Mouse (Mus musculus) adrenal gland, postnatal 4 days (tissue): ENCODE measurements at regions not wholly inside any gene's neighbourhood (a gene's known extent, or its start where the extent isn't known, plus 50 kb on each side); places are given as distances from the start of the nearest gene placed in this dataset.
A peak's percentile ranks its signal among the peaks of the same experiment; 100 is the strongest.

Experiments
- DNase-seq, 2 experiments: peaks; one replicate each; pipeline ENCODE4 v3.0.0; 2021 to 2022; ENCODE audit warnings: low spot score in 2 of 2, mixed read lengths in 2 of 2

- no peak for DNase-seq
Observed at GRCm38 (mm10) chr12:54577235-54577634, 79.1 kb downstream of the Sptssa start.

DNA sequence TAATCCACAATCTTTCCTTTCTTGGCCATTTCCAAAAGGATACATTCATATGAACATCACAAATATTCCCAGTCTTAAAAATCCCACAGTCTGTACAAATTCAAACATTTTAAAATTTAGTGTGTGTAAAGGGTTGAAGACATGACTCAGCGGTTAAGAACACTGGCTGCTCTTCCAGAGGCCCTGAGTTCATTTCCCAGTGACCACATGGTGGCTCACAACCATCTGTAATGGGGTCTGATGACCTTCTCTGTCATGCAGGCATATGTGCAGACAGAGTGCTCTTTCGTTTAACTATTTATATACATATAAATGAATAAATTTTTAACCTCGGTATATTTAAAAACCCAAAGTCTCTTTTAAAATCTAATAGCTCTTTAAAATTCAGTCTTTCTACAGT, 79.6 kb downstream of the Sptssa start:
- no peak for DNase-seq

DNA sequence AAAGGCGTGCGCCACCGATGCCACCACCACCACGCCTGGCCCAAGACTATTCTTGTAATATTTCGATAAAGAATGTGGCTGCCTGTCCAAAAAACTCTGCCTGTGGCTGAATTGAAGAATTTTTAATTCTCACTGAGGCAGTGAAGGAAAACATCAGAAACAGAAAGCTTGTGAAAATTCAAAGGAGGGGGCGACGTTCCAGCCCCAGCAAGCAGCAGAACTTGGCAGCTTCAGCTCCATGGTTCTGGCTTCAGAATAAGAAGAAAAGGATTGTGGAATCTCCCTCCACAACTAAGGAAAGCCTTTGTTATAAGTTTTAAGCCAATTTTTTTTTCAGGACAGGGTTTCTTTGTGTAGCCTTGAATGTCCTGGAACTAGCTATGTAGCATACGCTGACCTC, 83.5 kb downstream of the Sptssa start:
- no peak for DNase-seq

DNA sequence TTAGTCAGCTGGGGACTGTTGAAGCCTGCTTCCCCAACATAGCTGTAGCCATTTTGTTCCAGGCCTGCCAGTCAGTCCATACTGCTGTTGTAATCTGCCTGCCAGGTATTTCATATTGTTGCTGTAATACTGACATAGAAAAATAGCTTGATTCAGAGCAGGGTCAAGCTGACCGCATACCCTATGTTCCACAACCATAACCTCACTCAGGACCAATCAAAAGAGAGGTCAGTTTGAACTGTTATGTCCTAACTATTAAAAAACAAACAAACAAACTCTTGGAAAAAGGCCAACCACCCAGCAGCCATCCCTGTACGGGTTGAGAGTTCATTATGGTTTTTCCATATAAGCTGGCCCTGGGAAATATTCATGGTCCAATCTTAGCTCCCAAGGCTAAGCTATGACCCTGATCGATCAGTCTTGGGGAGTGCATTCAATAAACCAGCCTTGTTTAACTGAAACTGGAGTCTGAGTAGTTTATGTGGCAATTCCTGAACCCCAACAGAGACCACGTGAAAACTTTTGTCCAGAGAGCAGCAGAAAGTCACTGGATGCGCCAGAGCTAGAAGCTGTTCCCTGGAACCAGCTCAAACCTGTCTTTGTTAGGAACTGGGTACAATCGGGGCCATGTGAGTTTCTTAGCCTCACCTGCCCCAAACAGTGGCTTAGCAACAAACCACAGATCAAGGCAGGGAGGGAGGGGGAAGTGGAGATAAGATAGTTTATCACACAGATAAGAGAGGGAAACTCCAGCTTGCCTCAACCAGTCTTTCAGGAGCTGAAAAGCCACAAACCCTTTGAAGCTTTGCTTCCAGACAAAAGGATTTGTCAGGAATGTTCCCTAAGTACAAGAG, 88.1 kb downstream of the Sptssa start:
- DNase-seq, result no peak

- no peak for DNase-seq
Observed at GRCm38 (mm10) chr12:54567426-54567790, 89.0 kb downstream of the Sptssa start.

- no peak for DNase-seq
Observed at GRCm38 (mm10) chr12:54566532-54567425, 89.6 kb downstream of the Sptssa start.

GRCm38 (mm10) chr12:54561981-54562380, 94.4 kb downstream of the Sptssa start:
- DNase-seq, result no peak

DNA sequence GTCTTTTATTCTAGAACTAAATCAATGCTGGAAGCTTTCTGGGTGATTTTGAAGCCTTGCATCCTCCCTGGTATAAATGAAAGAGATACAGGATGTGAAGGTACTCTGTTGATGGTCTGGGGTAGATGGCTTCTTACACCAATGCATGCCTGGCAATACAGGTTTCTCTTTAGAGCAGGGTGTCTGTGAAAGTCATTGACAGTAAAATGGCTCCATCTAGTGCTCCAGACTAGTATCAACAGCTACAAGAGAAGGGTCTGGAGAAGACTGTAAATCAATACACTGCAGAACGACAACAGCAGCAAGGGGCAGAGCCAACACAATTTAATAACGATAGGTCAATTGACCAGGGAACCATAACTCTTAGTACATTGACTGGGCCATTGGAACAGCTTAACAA, 98.3 kb downstream of the Sptssa start:
- DNase-seq, result no peak

DNA sequence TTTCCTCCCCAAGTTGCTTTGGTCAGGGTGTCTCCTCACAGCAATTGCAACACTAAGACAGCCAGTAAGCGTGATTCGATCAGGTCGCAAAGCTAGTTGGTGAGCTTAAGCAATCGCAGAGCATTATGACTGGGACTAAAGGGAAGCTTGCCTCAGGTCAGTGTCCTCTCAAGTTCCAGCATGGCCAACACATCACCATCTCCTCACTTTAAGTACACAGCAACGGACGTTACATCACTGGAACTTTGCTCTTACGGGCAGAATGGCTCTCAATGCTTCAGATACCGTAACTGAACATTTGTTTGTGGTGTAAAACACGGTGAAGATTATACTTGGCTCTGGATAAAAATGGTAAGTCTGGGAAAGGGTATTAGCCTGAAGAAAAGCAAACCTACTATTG, 106.7 kb downstream of the Sptssa start:
- DNase-seq, result no peak

- DNase-seq, result peak; percentile 18 to 44
Observed at GRCm38 (mm10) chr12:54545821-54546608, 110.4 kb downstream of the Sptssa start.

DNA sequence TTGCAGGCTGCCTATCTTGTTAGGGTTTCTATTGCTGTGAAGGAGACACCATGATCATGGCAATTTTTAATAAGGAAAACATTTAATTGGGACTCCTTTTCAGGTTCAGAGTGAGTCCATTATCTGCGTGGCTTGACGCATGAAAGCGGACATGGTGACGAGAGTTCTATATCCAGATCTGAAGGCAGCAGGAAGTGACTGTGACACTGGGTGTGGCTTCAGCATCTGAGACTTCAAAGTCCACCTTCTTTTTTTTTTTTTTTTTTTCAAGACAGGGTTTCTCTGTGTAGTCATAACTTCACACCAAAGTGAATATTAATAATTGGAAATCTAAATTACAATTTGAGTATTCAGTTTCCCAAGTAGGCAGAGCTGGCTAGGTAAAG, 118.1 kb downstream of the Sptssa start:
- DNase-seq, result no peak

DNA sequence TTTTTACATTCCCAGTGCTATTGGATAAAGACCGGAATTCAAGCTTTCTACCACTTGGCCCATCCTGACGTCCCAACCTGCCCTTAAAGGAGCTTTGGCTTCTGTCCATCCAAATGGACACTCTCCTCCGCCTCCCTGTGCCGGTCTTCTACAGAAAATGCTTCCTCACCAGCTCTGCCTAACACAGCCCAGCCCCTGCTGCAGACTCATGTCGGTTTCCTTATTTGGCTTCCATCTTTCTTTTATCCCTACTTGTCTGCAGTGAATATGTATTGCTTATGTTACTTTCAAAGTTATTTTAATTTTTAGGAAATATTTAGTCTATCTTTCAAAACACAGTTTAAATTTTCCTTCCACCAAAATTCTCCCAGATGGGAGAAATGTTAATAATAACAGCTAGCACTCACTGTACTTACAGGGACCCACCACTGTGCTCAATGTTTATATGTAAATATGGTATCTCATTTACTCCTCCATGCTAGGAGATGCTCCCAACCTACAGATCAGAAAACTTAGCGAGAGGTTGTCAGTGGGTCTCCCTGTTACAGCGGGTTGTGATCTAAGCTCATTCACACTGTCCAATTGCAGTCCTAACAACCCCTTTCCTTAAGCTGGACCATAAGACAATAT, 118.6 kb downstream of the Sptssa start:
- DNase-seq, result no peak

- DNase-seq, result no peak
Observed at GRCm38 (mm10) chr12:54537022-54537421, 119.4 kb downstream of the Sptssa start.

GRCm38 (mm10) chr12:54535556-54536516, 120.5 kb downstream of the Sptssa start:
- DNase-seq, result no peak

GRCm38 (mm10) chr12:54534910-54535309, 121.5 kb downstream of the Sptssa start:
- no peak for DNase-seq

- no peak for DNase-seq
Observed at GRCm38 (mm10) chr12:54533134-54533533, 123.2 kb downstream of the Sptssa start.

DNA sequence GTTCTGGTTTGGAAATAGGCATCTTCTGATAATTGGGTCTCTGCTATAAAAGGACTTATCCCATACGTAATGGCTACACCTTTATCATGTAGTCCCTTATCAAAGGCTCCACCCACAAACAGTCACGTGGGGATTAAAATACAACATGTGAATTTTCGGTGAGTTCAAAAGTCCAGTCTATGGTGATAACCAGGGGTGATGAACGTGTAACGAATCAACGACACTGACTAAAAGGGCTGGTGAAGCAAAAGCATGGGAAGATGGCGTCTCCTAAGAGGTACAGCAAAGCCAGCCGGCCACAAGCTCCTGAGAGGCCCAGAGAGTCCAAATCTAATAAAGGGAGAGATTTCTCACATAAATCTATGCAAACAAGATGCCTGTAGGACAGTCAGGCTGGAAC, 124.3 kb downstream of the Sptssa start:
- DNase-seq, result no peak

GRCm38 (mm10) chr12:54528046-54528445, 128.3 kb downstream of the Sptssa start:
- DNase-seq, result no peak

- no peak for DNase-seq
Observed at GRCm38 (mm10) chr12:54527577-54527976, 128.8 kb downstream of the Sptssa start.

DNA sequence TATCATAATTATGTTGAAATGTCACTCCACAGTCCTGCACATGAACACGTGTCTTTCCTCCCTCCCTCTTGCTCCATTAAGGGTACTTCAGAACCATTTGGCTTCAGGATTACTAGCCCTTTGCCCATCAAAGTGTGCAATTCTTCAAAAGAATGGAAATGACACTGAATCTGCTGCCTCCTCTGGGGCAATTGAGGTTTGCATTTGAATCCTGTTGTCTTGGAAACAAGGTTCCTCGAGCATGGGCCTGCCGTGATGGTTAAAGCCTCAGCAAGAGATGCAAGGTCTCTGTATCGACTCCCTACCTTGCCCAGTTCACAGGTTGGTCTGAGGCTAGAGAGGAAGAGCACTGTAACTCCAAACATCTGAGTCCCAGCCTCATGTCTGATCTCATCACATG, 136.0 kb downstream of the Sptssa start:
- DNase-seq, result no peak
